Mouse (Mus musculus) hindbrain, embryonic 12.5 days (tissue): Measurements from ENCODE around the gene Rragd. TPM values are rescaled to one million over a fixed set of nuclear protein-coding genes. Genes with fewer than 3 reads are reported as not detected.
"Not testable (repeated sequence)": the region's sequence is repeated elsewhere in the genome, so short reads cannot be mapped to it uniquely, and the experiment has no call there.

Experiments
- ATAC-seq: fragments of 200-750 bp; cut with Nextera tagmentation; 2 replicates; pipeline ENCODE4 v1.8.0; 2017; ENCODE audit warnings: moderate TSS enrichment; ENCODE audit not compliant: low FRiP score
- H3K27ac ChIP-seq: fragments of 300-500 bp; sonication (generic); 2 replicates; pipeline ENCODE4 v1.5.1; 2016; ENCODE audit warnings: mild to moderate bottlenecking
- H3K27me3 ChIP-seq: fragments of 300-500 bp; sonication (generic); 2 replicates; pipeline ENCODE4 v1.6.1; 2016; ENCODE audit warnings: mild to moderate bottlenecking
- H3K36me3 ChIP-seq: fragments of 300-500 bp; sonication (generic); 2 replicates; pipeline ENCODE4 v1.6.1; 2016; ENCODE audit warnings: mild to moderate bottlenecking
- H3K4me1 ChIP-seq: fragments of 300-500 bp; sonication (generic); 2 replicates; pipeline ENCODE4 v1.6.1; 2016
- H3K4me2 ChIP-seq: fragments of 300-500 bp; sonication (generic); replicated peaks from 2 replicates; pipeline ENCODE4 v1.6.1; 2016; ENCODE audit warnings: mild to moderate bottlenecking
- H3K4me3 ChIP-seq: fragments of 300-500 bp; sonication (generic); 2 replicates; pipeline ENCODE4 v1.5.1; 2016; ENCODE audit warnings: mild to moderate bottlenecking
- H3K9ac ChIP-seq: fragments of 300-500 bp; sonication (generic); 2 replicates; pipeline ENCODE4 v1.6.1; 2016; ENCODE audit warnings: mild to moderate bottlenecking, moderate library complexity
- H3K9me3 ChIP-seq: fragments of 300-500 bp; sonication (generic); replicated peaks from 2 replicates; pipeline ENCODE4 v1.6.1; 2016; ENCODE audit warnings: mild to moderate bottlenecking
- WGBS: fragments of 180-500 bp; shearing (Covaris S2); methylation state at CpG from one replicate; pipeline ENCODE4 v1.1.7; 2016; 5-methylcytosine and 5-hydroxymethylcytosine counted together
- polyA plus RNA-seq: library from polyadenylated mRNA; unstranded; fragments of >200 nt; fragmentation: Nextera tagmentation; extraction: Ambion mirVana; gene quantifications from 2 replicates; pipeline ENCODE4 v1.2.1, GENCODE M21; 2016

Rragd gene
- polyA plus RNA-seq, 1 experiment from 2014 or later = 40.1 TPM

DNA sequence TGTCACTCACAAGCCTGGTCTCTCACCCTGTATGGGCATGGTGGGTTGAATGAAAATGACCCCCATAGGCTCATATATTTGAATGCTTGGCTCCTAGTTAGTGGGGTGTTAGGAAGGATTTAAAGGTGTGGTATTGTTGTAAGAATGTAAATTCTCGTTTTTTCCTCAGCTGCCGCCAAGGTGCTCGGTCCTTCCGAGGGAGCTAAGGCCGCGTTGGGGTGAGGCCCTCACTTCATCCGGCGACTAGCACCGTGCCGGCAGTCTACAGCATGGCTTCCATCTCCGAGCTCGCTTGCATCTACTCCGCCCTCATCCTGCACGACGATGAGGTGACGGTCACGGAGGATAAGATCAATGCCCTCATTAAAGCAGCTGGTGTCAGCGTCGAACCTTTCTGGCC is 18.2 kb upstream of the Rragd start:
- not testable (repeated sequence) for H3K27me3 ChIP-seq, H3K4me1 ChIP-seq, H3K27ac ChIP-seq, H3K9me3 ChIP-seq, H3K36me3 ChIP-seq, H3K9ac ChIP-seq, H3K4me3 ChIP-seq, ATAC-seq, H3K4me2 ChIP-seq
- WGBS = 92% methylated on average over 19 of the region's 19 CpGs

DNA sequence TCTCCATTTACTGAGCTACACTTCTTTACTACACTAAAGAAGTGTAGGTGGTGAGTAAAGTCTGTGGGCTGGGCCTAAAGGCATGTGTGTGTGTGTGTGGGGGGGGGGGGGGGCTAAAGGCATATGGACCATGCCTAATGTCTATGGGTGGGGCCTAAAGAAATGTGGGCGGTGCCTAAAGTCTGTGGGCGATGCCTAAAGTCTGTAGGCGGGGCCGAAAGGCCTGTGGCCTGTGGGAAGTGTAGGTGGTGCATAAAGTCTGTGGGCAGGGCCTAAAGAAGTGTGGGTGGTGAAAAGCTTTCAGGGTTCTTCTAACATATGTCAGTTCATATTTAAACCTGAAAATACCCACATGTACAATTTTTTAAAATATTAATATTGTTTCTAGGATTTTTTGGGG is 5.5 kb upstream of the Rragd start:
- Histone ChIP-seq H3K27me3 (0 out of 2 replicates have a peak, but pooled peaks cover 4% of the 10 kb centered on the region), H3K4me2 (no peak overlapping the region), H3K9me3 (peaks cover 15% of the 10 kb centered on the region), H3K27ac (no peak overlapping the region), H3K36me3 (0 out of 2 replicates have a peak, but pooled peaks cover 2% of the 10 kb centered on the region), H3K9ac (no peak overlapping the region), H3K4me3 (no peak overlapping the region), H3K4me1 (peaks cover 2% of the 10 kb centered on the region; the same call in 1 of the 2 replicates)
- no peak for ATAC-seq
- 90% methylated on average over 4 of the region's 4 CpGs for WGBS

DNA sequence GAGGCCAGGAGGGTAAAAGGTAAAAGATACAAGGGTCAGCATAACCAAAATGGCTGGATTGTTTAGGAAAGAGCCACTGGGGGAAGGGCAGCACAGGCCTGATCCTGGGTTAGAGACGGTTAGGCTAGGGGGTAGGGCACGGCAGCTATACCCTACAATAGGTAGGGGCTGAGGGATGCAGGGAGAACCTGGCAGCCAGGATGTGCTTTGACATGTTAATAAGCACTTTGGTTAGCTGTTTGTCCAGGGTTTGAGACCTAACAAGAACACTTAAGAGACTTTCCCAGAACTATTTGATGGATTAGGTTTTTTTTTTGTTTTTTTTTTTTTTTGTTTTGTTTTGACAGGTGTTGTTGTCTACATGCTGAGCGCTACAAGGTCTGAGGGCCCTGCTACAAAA is 2.8 kb upstream of the Rragd start:
- no peak overlapping the region for H3K27ac ChIP-seq
- 0 out of 2 replicates have a peak, but pooled peaks cover 4% of the 10 kb centered on the region for H3K27me3 ChIP-seq
- no peak overlapping the region for H3K4me3 ChIP-seq
- H3K4me1 ChIP-seq = peaks cover 11% of the 10 kb centered on the region
- H3K4me2 ChIP-seq = no peak overlapping the region
- no peaks in the 10 kb centered on the region; the same call in 1 of the 2 replicates for H3K9me3 ChIP-seq
- 60% methylated on average over 3 of the region's 3 CpGs for WGBS
- no peak for ATAC-seq
- no peaks in the 10 kb centered on the region for H3K36me3 ChIP-seq
- H3K9ac ChIP-seq = no peak overlapping the region

DNA sequence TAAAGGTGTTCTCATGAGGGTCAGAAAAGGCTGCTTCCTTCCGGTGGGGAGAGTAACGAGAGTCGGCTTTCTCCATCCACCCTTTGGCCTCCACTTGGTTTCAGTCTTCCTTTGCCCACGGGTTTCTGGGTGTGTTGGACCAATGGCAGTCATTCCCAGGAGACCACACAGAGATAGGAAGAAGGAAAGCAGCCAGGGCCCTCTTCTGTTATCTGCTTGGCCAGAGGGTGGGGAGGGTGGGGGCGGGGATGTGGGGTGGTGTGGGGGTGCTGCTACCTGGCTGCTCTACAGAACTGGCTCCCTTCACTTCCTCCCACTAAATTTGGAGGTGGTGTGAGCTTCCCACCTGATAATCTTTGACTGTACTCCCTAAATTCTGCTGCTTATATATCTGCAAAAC is 1.2 kb upstream of the Rragd start:
- Histone ChIP-seq H3K4me1 (peaks cover 23% of the 10 kb centered on the region), H3K27me3 (0 out of 2 replicates have a peak, but pooled peaks cover 4% of the 10 kb centered on the region), H3K9me3 (no peaks in the 10 kb centered on the region), H3K9ac (no peak overlapping the region), H3K4me3 (no peak overlapping the region), H3K36me3 (no peaks in the 10 kb centered on the region), H3K4me2 (peak overlapping the region; percentile 95; the same call in 1 of the 2 replicates), H3K27ac (no peak overlapping the region)
- 33% methylated on average over 5 of the region's 5 CpGs for WGBS
- ATAC-seq = no peak

DNA sequence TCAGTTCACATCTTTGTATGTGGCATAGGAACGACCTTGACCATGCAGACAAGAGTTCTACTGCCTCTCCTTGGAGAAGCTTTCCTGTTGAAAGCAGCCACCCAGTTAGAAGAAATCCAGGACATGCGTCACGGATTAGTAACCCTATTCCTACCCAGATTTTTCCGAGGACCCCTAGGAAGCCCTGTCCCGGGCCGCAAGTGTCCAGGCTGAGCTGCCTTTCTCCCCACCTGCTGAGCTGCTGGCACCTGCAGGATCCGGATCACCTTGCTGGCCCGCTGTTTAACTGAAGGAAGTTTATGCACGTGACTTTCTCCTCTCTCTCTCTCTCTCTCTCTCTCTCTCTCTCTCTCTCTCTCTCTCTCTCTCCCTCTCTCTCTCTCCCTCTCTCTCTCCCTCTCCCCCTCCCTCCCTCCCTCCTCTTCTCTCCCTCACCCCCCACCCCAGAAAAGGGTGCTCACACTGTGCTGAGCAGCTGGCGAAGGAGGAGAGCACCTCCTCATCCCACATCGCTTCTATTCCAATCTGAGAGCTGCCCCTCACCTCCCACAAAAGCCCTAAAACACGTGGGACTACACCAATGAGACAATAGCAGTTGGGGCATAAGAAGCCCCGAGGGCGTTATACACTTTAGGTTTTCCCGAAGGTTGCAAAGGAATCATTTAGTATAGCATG is 659 bp upstream of the Rragd start:
- ATAC-seq = peak; percentile 55
- 2% methylated on average over 15 of the region's 15 CpGs for WGBS
- Histone ChIP-seq H3K9me3 (no peaks in the 10 kb centered on the region), H3K4me3 (peak overlapping the region; percentile 71), H3K36me3 (no peaks in the 10 kb centered on the region), H3K9ac (peak overlapping the region; percentile 87; the same call in 1 of the 2 replicates), H3K27me3 (0 out of 2 replicates have a peak, but pooled peaks cover 4% of the 10 kb centered on the region), H3K27ac (peak overlapping the region; percentile 86), H3K4me2 (peak overlapping the region; percentile 95), H3K4me1 (peaks cover 23% of the 10 kb centered on the region)

DNA sequence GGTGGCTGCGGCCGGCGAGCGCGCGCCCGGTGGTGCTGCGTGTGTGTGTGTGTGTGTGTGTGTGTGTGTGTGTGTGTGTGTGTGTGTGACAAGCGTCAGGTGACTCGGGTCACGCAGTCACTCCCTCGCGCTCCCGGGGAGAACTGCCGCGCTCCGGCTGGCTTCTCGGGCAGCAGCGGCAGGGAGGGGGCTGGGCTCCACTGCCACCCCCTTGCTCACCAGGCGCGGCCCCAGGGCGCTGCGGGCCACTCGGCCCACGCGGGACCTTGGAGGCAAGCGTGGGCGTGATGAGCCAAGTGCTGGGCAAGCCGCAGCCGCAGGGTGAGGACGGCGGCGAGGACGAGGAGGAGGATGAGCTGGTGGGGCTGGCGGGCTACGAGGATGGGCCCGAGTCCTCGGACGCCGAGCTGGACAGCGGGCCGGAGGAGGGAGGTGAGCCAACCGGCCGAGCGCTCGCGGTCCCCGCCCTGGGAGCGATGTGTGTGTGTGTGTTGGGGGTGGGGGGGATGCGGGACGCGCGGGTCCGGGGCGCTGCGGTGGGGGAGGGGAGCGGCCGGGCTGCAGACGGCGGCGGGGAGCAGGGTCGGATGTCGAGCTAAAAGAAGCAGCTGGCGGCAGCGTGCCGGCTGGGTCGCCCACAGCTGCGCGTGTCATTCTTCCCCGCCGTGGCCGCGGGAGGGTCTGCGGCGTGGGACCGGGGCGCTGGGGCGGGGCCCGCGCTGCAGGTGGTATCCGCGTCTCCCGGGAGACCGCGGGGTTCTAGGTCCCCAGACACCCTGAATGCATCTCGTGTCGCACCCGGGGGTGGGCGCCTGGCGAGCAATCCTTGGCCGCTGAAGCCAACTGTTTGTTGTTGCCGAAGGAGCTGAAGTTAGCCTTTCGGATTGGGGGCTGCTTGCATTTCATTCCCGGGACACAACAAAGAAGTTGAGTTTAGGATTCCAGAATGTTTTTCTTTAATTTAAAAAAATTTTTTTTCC is 629 bp downstream of the Rragd start:
- WGBS = under 1% methylated on average over 86 of the region's 94 CpGs
- Histone ChIP-seq H3K4me1 (peaks cover 23% of the 10 kb centered on the region), H3K9ac (peak overlapping the region; percentile 87), H3K36me3 (no peaks in the 10 kb centered on the region), H3K27ac (peak overlapping the region; percentile 86), H3K9me3 (no peaks in the 10 kb centered on the region), H3K4me2 (peak overlapping the region; percentile 95), H3K27me3 (0 out of 2 replicates have a peak, but pooled peaks cover 4% of the 10 kb centered on the region), H3K4me3 (peak overlapping the region; percentile 71)
- peak; percentile 80 for ATAC-seq

DNA sequence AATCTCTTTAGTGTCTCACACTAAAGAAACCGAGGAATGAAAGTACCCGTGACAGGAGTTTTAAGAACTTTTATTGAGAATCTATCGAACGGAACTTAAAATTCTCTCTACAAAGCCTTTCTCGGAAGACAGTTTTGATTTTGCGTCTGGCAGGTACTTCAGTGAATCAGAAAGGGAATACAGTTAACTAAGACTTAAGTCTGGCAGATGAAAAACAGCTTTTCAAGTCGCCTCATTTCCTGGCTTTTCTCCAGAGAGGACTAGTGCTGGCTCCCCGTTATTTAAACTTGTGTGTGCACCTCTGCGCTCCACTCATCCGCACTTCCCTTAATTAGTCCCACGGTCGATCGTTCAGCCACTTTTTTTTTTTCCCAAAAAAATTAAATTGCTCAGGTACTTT is 1.4 kb downstream of the Rragd start:
- ATAC-seq = no peak

DNA sequence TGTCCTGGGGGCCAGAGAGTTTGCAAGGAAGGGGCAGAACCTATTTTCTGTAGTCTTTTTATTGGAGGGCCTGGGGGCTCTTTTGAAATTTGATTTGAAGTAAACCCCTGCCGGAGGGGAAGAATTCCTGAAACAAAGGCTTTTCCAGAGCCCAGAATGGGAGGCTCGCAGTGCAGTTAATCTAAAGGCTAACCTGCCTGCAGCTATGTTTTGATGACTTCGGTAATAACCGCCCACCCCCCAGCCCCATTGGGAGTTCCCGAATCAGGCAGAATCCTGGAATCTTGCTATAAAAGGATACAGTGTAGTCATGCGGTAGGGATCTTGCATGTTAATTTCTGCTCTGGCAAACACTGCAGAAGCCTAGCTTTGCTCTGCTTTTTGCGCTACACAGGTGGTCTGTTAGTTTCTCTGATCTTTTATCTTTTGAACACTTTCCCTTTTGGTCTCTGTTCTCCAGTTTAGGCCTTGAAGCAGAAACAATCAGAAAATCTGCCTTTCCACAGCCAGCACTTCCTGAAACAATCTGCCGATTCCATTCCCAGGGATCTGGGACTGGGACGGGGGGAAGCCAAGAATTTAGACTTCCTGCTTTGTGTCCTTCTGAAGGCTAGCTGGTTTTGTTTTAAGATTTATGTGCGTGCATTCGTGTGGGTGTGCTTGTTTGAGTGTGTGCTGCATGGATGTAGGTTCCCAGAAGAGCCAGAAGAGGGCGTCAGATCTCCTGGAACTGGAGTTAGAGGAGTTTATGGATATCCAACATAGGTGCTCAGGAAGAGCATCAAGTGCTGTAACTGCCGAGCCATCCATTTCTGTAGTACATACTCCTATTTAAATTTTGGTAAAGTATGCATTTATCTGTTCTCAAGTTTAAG is 2.2 kb downstream of the Rragd start:
- 9% methylated on average over 13 of the region's 13 CpGs for WGBS
- H3K36me3 ChIP-seq = no peaks in the 10 kb centered on the region
- peaks cover 23% of the 10 kb centered on the region for H3K4me1 ChIP-seq

More for the DNA sequence above, 1.4 kb downstream of the Rragd start:
- WGBS = under 1% methylated on average over 13 of the region's 13 CpGs
- Histone ChIP-seq H3K9ac (peak overlapping the region; percentile 87), H3K27me3 (0 out of 2 replicates have a peak, but pooled peaks cover 4% of the 10 kb centered on the region), H3K36me3 (no peaks in the 10 kb centered on the region), H3K4me2 (peak overlapping the region; percentile 95), H3K9me3 (no peaks in the 10 kb centered on the region), H3K4me3 (peak overlapping the region; percentile 71), H3K27ac (peak overlapping the region; percentile 86), H3K4me1 (peaks cover 23% of the 10 kb centered on the region)

DNA sequence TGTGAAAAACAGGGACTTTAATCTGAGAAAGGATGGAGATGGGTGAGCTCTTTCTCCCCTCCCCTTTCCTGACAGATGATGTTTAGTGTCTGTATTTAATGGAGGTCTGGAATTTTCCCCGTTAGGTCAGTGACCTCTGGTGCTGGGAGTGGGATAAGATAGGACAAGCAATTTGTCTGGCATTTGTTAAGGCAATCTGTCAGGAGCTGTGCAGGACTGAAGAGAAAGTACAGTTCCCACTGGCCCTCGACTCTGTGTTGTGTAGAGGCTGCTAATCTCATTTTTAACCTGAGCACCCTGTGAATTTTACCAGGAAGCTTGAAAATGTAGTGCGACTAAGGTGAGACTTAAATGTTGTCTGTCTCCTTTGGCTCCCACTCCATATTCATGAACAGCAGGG is 2.8 kb downstream of the Rragd start:
- Histone ChIP-seq H3K4me3 (no peak overlapping the region), H3K36me3 (no peaks in the 10 kb centered on the region), H3K9me3 (no peaks in the 10 kb centered on the region), H3K4me2 (peak overlapping the region; percentile 95), H3K27ac (peak overlapping the region; percentile 66), H3K4me1 (peaks cover 23% of the 10 kb centered on the region), H3K9ac (no peak overlapping the region), H3K27me3 (0 out of 2 replicates have a peak, but pooled peaks cover 4% of the 10 kb centered on the region)
- WGBS = 1% methylated on average over 3 of the region's 3 CpGs
- ATAC-seq = no peak

More for the DNA sequence above, 2.2 kb downstream of the Rragd start:
- H3K9me3 ChIP-seq = no peaks in the 10 kb centered on the region
- ATAC-seq = no peak
- peak overlapping the region; percentile 86 for H3K27ac ChIP-seq
- peak overlapping the region; percentile 71 for H3K4me3 ChIP-seq
- H3K4me2 ChIP-seq = peak overlapping the region; percentile 95
- 0 out of 2 replicates have a peak, but pooled peaks cover 4% of the 10 kb centered on the region for H3K27me3 ChIP-seq
- peak overlapping the region; percentile 87 for H3K9ac ChIP-seq

DNA sequence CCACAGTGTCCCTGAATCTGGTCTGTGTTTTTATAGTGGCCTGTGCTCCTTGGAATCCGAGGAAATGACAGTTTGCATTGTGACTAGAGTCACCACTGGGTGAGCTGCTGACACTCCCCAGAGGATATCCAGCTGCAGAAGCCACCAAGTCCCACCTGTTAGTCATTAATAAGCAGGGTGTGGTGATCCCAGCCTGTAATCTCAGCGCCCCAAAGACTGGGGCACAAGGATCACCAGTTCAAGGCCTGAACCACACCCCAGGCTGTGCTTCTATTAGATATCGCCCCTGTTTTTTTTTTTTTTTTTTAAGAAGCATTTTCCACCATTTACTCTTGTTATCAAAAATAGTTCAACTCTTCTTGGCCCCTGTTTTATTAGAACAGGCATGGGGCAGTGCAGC is 4.2 kb downstream of the Rragd start:
- WGBS = 63% methylated on average over 3 of the region's 3 CpGs

DNA sequence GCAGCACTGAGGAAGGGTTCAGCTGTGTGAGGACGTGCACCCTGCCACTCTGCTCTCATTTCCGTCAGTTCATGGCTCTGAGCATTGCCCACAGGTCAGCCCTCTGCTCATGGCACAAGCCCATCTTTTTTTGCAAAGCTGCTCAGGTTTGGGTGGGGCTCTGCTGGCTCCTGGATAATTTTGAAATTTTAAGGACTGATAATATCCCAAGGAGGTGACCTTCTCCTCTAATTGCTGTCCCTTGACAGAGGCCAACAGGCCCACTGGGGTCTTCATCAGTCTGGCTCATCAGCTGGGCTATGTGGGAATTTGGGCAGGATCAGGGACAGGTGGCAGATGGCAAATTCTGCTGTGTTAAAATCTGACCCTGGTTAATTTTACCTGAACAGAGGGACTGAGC is 6.5 kb downstream of the Rragd start:
- Histone ChIP-seq H3K9me3 (no peaks in the 10 kb centered on the region), H3K4me2 (no peak overlapping the region), H3K27ac (no peak overlapping the region), H3K36me3 (no peaks in the 10 kb centered on the region), H3K4me1 (peaks cover 18% of the 10 kb centered on the region), H3K27me3 (no peaks in the 10 kb centered on the region), H3K4me3 (no peak overlapping the region), H3K9ac (no peak overlapping the region)
- 78% methylated on average over 2 of the region's 2 CpGs for WGBS
- ATAC-seq = no peak

More for the DNA sequence above, 4.2 kb downstream of the Rragd start:
- Histone ChIP-seq H3K9ac (no peak overlapping the region), H3K4me3 (no peak overlapping the region), H3K27ac (no peak overlapping the region), H3K36me3 (no peaks in the 10 kb centered on the region), H3K27me3 (no peaks in the 10 kb centered on the region), H3K9me3 (no peaks in the 10 kb centered on the region), H3K4me2 (no peak overlapping the region), H3K4me1 (peaks cover 23% of the 10 kb centered on the region)
- ATAC-seq = no peak
